Mouse (Mus musculus) CH12.LX (cell line): ENCODE data around the gene Wbp1l. TPM values are rescaled to one million over a fixed set of nuclear protein-coding genes. Genes with fewer than 3 reads are reported as not detected.

Source experiments
- DNase-seq: peaks from one replicate; pipeline ENCODE4 v3.0.0-alpha.2; 2013; ENCODE audit errors: extremely low read depth
- H3K27ac ChIP-seq: 2 replicates; pipeline ENCODE4 v1.5.1; 2012; ENCODE audit warnings: low read depth, mild to moderate bottlenecking, control low read depth, moderate library complexity; ENCODE audit not compliant: insufficient read depth
- H3K27me3 ChIP-seq: replicated peaks from 2 replicates; pipeline ENCODE3; 2012; ENCODE audit warnings: inconsistent platforms
- H3K36me3 ChIP-seq, 2 experiments: replicated peaks in 1 of 2; 2 replicates each; pipeline versions ENCODE3 to v1.6.1; 2012; ENCODE audit warnings: inconsistent platforms in 1 of 2, low read length in 1 of 2, mild to moderate bottlenecking in 1 of 2, mixed read lengths in 1 of 2, moderate library complexity in 1 of 2; ENCODE audit not compliant: control insufficient read depth in 1 of 2, insufficient read depth in 1 of 2
- H3K4me1 ChIP-seq, 2 experiments: 2 replicates each; pipeline ENCODE4 v1.6.1; 2012; ENCODE audit warnings: inconsistent platforms in 1 of 2, moderate library complexity in 1 of 2; ENCODE audit not compliant: insufficient read depth in 2 of 2, control insufficient read depth in 1 of 2
- H3K4me2 ChIP-seq: 2 replicates; pipeline ENCODE4 v1.6.1; 2012; ENCODE audit warnings: low read depth, mild to moderate bottlenecking, control low read depth; ENCODE audit not compliant: poor library complexity, insufficient read depth, severe bottlenecking
- H3K4me3 ChIP-seq, 3 experiments: fragments of 150-350 bp in 1 of 3; sonication (generic) in 1 of 3; replicated peaks in 1 of 3; 2 replicates each; pipeline versions ENCODE3 to v1.5.1; 2011 to 2012; ENCODE audit warnings: low read depth in 2 of 3, low read length in 2 of 3, mild to moderate bottlenecking in 2 of 3, moderate library complexity in 2 of 3, control low read depth in 1 of 3, improper control_type of control experiment in 1 of 3, inconsistent platforms in 1 of 3, mixed read lengths in 1 of 3; ENCODE audit not compliant: poor library complexity in 1 of 3
- H3K79me2 ChIP-seq: replicated peaks from 2 replicates; pipeline ENCODE4 v1.6.1; 2012; ENCODE audit warnings: mild to moderate bottlenecking, moderate library complexity; ENCODE audit not compliant: control insufficient read depth, poor library complexity, insufficient read depth, severe bottlenecking; ENCODE audit errors: extremely low read depth
- H3K9ac ChIP-seq: 2 replicates; pipeline ENCODE4 v1.6.1; 2012; ENCODE audit warnings: low read depth, mild to moderate bottlenecking, control low read depth, moderate library complexity; ENCODE audit not compliant: insufficient read depth
- H3K9me3 ChIP-seq: replicated peaks from 2 replicates; pipeline ENCODE3; 2012; ENCODE audit warnings: low read length, inconsistent platforms, mixed read lengths
- BHLHE40 ChIP-seq: IDR thresholded peaks from 2 replicates; pipeline ENCODE4 v1.6.1; 2011; ENCODE audit warnings: mild to moderate bottlenecking, low read depth, low read length, improper control_type of control experiment
- CTCF ChIP-seq, 2 experiments: IDR thresholded peaks in 1 of 2; conservative IDR thresholded peaks in 1 of 2; 2 replicates each; pipeline ENCODE4 v1.5.1; 2011 to 2012; ENCODE audit warnings: low read depth in 2 of 2, low read length in 2 of 2, improper control_type of control experiment in 1 of 2, inconsistent platforms in 1 of 2, mild to moderate bottlenecking in 1 of 2, moderate library complexity in 1 of 2
- EP300 ChIP-seq: IDR thresholded peaks from 2 replicates; pipeline ENCODE4 v1.6.1; 2011; ENCODE audit warnings: low read length, improper control_type of control experiment
- HCFC1 ChIP-seq: IDR thresholded peaks from 2 replicates; pipeline ENCODE4 v1.6.1; 2012; ENCODE audit warnings: low read depth, mild to moderate bottlenecking, inconsistent platforms, low read length, improper control_type of control experiment
- IRF4 ChIP-seq: IDR thresholded peaks from 2 replicates; pipeline ENCODE4 v1.6.1; 2014; ENCODE audit warnings: low read depth, mild to moderate bottlenecking, inconsistent platforms, low read length, improper control_type of control experiment
- JUN ChIP-seq: IDR thresholded peaks from 2 replicates; pipeline ENCODE4 v1.6.1; 2011; ENCODE audit warnings: low read depth, mild to moderate bottlenecking, low read length, improper control_type of control experiment, moderate library complexity; ENCODE audit not compliant: insufficient read depth
- KAT2A ChIP-seq: IDR thresholded peaks from 2 replicates; pipeline ENCODE4 v1.6.1; 2012; ENCODE audit warnings: low read length, improper control_type of control experiment, inconsistent platforms; ENCODE audit not compliant: insufficient replicate concordance
- MAX ChIP-seq: IDR thresholded peaks from 2 replicates; pipeline ENCODE4 v1.6.1; 2011; ENCODE audit warnings: low read length, improper control_type of control experiment
- MAZ ChIP-seq: IDR thresholded peaks from 2 replicates; pipeline ENCODE4 v1.6.1; 2012; ENCODE audit warnings: low read depth, mild to moderate bottlenecking, inconsistent platforms, low read length, improper control_type of control experiment, moderate library complexity
- MEF2A ChIP-seq: IDR thresholded peaks from 2 replicates; pipeline ENCODE4 v1.6.1; 2014; ENCODE audit warnings: low read depth, mild to moderate bottlenecking, inconsistent platforms, low read length, improper control_type of control experiment, borderline replicate concordance
- MYC ChIP-seq: IDR thresholded peaks from 2 replicates; pipeline ENCODE4 v1.6.1; 2011; ENCODE audit warnings: low read depth, mild to moderate bottlenecking, improper control_type of control experiment, low read length
- NELFE ChIP-seq: IDR thresholded peaks from 2 replicates; pipeline ENCODE4 v1.6.1; 2011; ENCODE audit warnings: low read depth, low read length, improper control_type of control experiment
- NRF1 ChIP-seq: IDR thresholded peaks from 2 replicates; pipeline ENCODE4 v1.6.1; 2014; ENCODE audit warnings: low read depth, mild to moderate bottlenecking, inconsistent platforms, low read length, improper control_type of control experiment, moderate library complexity
- POLR2A ChIP-seq: IDR thresholded peaks from 2 replicates; pipeline ENCODE4 v1.6.1; 2011; ENCODE audit warnings: low read depth, mild to moderate bottlenecking, improper control_type of control experiment, low read length
- RAD21 ChIP-seq: IDR thresholded peaks from 2 replicates; pipeline ENCODE4 v1.6.1; 2011; ENCODE audit warnings: low read depth, mild to moderate bottlenecking, low read length, improper control_type of control experiment, moderate library complexity
- UBTF ChIP-seq: IDR thresholded peaks from 2 replicates; pipeline ENCODE4 v1.6.1; 2012; ENCODE audit warnings: low read depth, mild to moderate bottlenecking, inconsistent platforms, low read length, improper control_type of control experiment, moderate library complexity
- USF2 ChIP-seq: conservative IDR thresholded peaks from 2 replicates; pipeline ENCODE4 v1.6.1; 2011; ENCODE audit warnings: low read depth, low read length, improper control_type of control experiment
- dilution Hi-C: fragments of 300-500 bp; cut with MboI; formaldehyde crosslinking; loops from 2 replicates; pipeline ENCODE4 v1.14.3; 2020; ENCODE audit warnings: low sequenced_read_pairs; ENCODE audit not compliant: extremely low pct_unique_long_range_greater_than_20kb, extremely low pct_ligation_motif_present
- in situ Hi-C: fragments of 300-500 bp; cut with MboI; formaldehyde crosslinking; loops from 3 replicates; pipeline ENCODE4 v1.14.3; 2019; ENCODE audit warnings: low sequenced_read_pairs, low pct_ligation_motif_present, low pct_unique_long_range_greater_than_20kb, mixed read lengths
- polyA plus RNA-seq: library from polyadenylated mRNA; unstranded; fragments of >175 nt; gene quantifications from 2 replicates; pipeline ENCODE4 v1.2.1, GENCODE M21; 2012; ENCODE audit warnings: low read depth; ENCODE audit not compliant: insufficient read length
- total RNA-seq, 2 experiments: library from RNA; depleted of rRNA; stranded (reverse); fragments of 300-350 nt in 1 of 2; fragments of >200 nt in 1 of 2; gene quantifications; 2 replicates each; pipeline ENCODE4 v1.2.3; 2012 to 2014

Wbp1l gene
- total and polyA plus RNA-seq, 3 experiments: 11.6 to 23.5 (median 17.4) TPM

- Histone ChIP-seq H3K9me3 (no peaks in the 10 kb centered on the region), H3K27me3 (no peaks in the 10 kb centered on the region), H3K79me2 (peaks cover 6% of the 10 kb centered on the region; the same call in 1 of the 2 replicates), H3K4me3 (no peak overlapping the region), H3K9ac (no peak overlapping the region), H3K27ac (no peak overlapping the region), H3K36me3 (peaks cover 22 to 92% of the 10 kb centered on the region in 2 experiments), H3K4me1 (peaks cover 0 to 11% of the 10 kb centered on the region in 2 experiments; a peak in 1 of 4 replicates)
- no peak for DNase-seq
- in situ Hi-C loops (no loop called here), dilution Hi-C loops (no loop called here)
- no peak for TF ChIP-seq USF2
- TF ChIP-seq MYC: no peak
- TF ChIP-seq NELFE: no peak
- TF ChIP-seq POLR2A: no peak
- TF ChIP-seq, all 38 proteins: peak for 0
- H3K4me2 ChIP-seq: no peak overlapping the region
These were observed 47.2 kb downstream of the Wbp1l start for GRCm38 (mm10) chr19:46646041-46646481.

GRCm38 (mm10) chr19:46647254-46647653 lies 48.4 kb downstream of the Wbp1l start:
- TF ChIP-seq UBTF (no peak), MAX (no peak), EP300 (no peak), NRF1 (no peak), CTCF (conservative IDR thresholded peaks at IDR 0.05 in 1 of 2, IDR thresholded peaks at IDR 0.05 in 1 of 2; ENCODE audit: low read depth in 2 of 2, low read length in 2 of 2) (no peak), MYC (no peak), JUN (no peak), BHLHE40 (no peak), MEF2A (no peak), MAZ (no peak), KAT2A (no peak), RAD21 (no peak), IRF4 (no peak), HCFC1 (no peak)
- in situ Hi-C loops: no loop called here
- dilution Hi-C loops: no loop called here

More at GRCm38 (mm10) chr19:46647254-46647653, 48.4 kb downstream of the Wbp1l start:
- Histone ChIP-seq H3K79me2 (peaks cover 6% of the 10 kb centered on the region; the same call in 1 of the 2 replicates), H3K27me3 (no peaks in the 10 kb centered on the region), H3K9me3 (no peaks in the 10 kb centered on the region), H3K4me2 (no peak overlapping the region), H3K27ac (no peak overlapping the region), H3K36me3 (peaks cover 25 to 87% of the 10 kb centered on the region in 2 experiments), H3K4me3 (no peak overlapping the region), H3K9ac (no peak overlapping the region), H3K4me1 (peaks cover 0 to 11% of the 10 kb centered on the region in 2 experiments; a peak in 1 of 4 replicates)
- DNase-seq: no peak
